ENCODE assay signal across 33 mouse cellular contexts in the genomic region with DNA sequence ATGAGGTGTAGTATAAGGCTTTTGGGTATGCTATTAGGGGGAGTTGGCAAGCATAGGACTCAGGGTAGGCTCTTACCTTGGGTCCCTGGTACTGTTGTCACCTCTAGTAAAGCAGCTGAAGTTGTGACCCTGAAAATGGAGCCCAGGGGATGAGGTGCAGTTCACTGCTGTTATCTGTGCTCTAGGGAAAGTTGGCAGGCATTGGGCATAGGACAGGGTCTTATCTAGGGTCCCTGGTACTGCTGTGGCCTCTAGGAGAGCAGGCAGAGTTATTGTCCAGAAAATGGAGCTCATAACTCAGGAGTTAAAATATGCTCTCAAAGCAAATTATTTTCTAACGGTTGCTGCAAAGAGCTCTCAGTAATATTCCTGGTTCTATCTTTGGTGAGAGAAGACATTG. TPM values are rescaled to one million over a fixed set of nuclear protein-coding genes. Genes with fewer than 3 reads are reported as not detected.
DNase-seq lines count a peak whose midpoint lies in the region; ATAC-seq lines count a peak whose summit lies in the region.
"Had no signal": no experiment of that assay in that cellular context is flagged by ENCODE, and none has a peak within 500 bp of the region (broad histone marks: within the 10 kb centered on the region; RNA-seq: fewer than 3 reads in every experiment).

No protein-coding gene starts in this region.

- no peak overlapping the region for H3K27ac ChIP-seq in liver, embryonic 12.5 days
- no peak overlapping the region for H3K27ac ChIP-seq in liver, embryonic 16.5 days (ENCODE audit: low read length)
- H3K27ac ChIP-seq: embryonic facial prominence, embryonic 12.5 days; embryonic facial prominence, embryonic 15.5 days; forebrain, embryonic 10.5 days; forebrain, embryonic 13.5 days; gastrocnemius, adult 2 months; heart, embryonic 15.5 days; hindbrain, embryonic 10.5 days; hindbrain, embryonic 13.5 days had no signal

- DNase-seq in liver = no peak
- no peak for DNase-seq in kidney, adult 9 months
- DNase-seq in gastrocnemius, postnatal 4 days (ENCODE audit: low spot score in 2 of 2) = no peak
- DNase-seq: adrenal gland, adult 8-10 months; adrenal gland, postnatal 36 days; B cell, adult 2 months; cerebellum, adult 11 months; cerebellum, adult 2 months; cerebellum, adult 9-11 months; cerebellum, postnatal 25 days; gastrocnemius, adult 2 months; gastrocnemius, postnatal 14 days; heart, adult 18-20 months; heart, postnatal 10 days; heart, postnatal 36 days had no signal

- H3K9ac ChIP-seq in liver, embryonic 12.5 days = no peak overlapping the region
- no peak overlapping the region for H3K9ac ChIP-seq in liver, embryonic 16.5 days (ENCODE audit: low read depth, low read length)
- H3K9ac ChIP-seq: embryonic facial prominence, embryonic 12.5 days; embryonic facial prominence, embryonic 15.5 days; forebrain, embryonic 13.5 days; heart, embryonic 12.5 days; heart, embryonic 15.5 days; hindbrain, embryonic 13.5 days had no signal

- peak; percentile 58; the same call in 1 of the 2 replicates for ATAC-seq in liver, embryonic 12.5 days
- ATAC-seq in erythroid progenitor cell, adult 5-6 weeks (replicated peaks; ENCODE audit: low FRiP score, poor library complexity, severe bottlenecking) = peak; percentile 80
- ATAC-seq in liver, embryonic 16.5 days (ENCODE audit: low read depth) = peak; percentile 60; the same call in 1 of the 2 replicates
- ATAC-seq in megakaryocyte, adult 5-6 weeks (ENCODE audit: poor library complexity, severe bottlenecking) = no peak
- ATAC-seq: activated CD4-positive, CD25-positive, alpha-beta regulatory T cell, adult 4 months; forebrain, embryonic 13.5 days; forebrain, embryonic 16.5 days; hindbrain, embryonic 16.5 days had no signal

- no peak overlapping the region for H3K4me2 ChIP-seq in liver, embryonic 12.5 days
- no peak overlapping the region for H3K4me2 ChIP-seq in liver, embryonic 16.5 days (ENCODE audit: low read depth, low read length)
- H3K4me2 ChIP-seq: embryonic facial prominence, embryonic 12.5 days; embryonic facial prominence, embryonic 15.5 days; forebrain, embryonic 13.5 days; heart, embryonic 12.5 days; heart, embryonic 15.5 days; hindbrain, embryonic 13.5 days had no signal

- H3K27me3 ChIP-seq in liver, embryonic 12.5 days (replicated peaks) = no peaks in the 10 kb centered on the region
- H3K27me3 ChIP-seq in liver, embryonic 16.5 days (ENCODE audit: control insufficient read depth, insufficient read depth, low read depth, low read length) = no peaks in the 10 kb centered on the region
- H3K27me3 ChIP-seq: CH12.LX; embryonic facial prominence, embryonic 12.5 days; embryonic facial prominence, embryonic 15.5 days; forebrain, embryonic 13.5 days; heart, embryonic 12.5 days; heart, embryonic 15.5 days; hindbrain, embryonic 13.5 days had no signal

- H3K4me3 ChIP-seq in liver, embryonic 12.5 days = no peak overlapping the region
- H3K4me3 ChIP-seq in liver, embryonic 16.5 days (ENCODE audit: low read depth, low read length) = no peak overlapping the region
- H3K4me3 ChIP-seq: embryonic facial prominence, embryonic 12.5 days; embryonic facial prominence, embryonic 15.5 days; erythroblast, embryonic 14.5 days; forebrain, embryonic 10.5 days; forebrain, embryonic 13.5 days; gastrocnemius, adult 2 months; heart, embryonic 12.5 days; heart, embryonic 15.5 days; hindbrain, embryonic 10.5 days; hindbrain, embryonic 13.5 days had no signal

- WGBS in liver, embryonic 12.5 days (ENCODE audit: insufficient replicate concordance) = 86% methylated on average over 1 of the region's 1 CpGs
- 78% methylated on average over 1 of the region's 1 CpGs for WGBS in liver, embryonic 16.5 days (ENCODE audit: insufficient replicate concordance)

- H3K4me1 ChIP-seq in liver, embryonic 12.5 days = peaks cover 13% of the 10 kb centered on the region
- H3K4me1 ChIP-seq in liver, embryonic 16.5 days (ENCODE audit: control insufficient read depth, low read depth, low read length) = peaks cover 4% of the 10 kb centered on the region
- H3K4me1 ChIP-seq: embryonic facial prominence, embryonic 12.5 days; embryonic facial prominence, embryonic 15.5 days; forebrain, embryonic 10.5 days; forebrain, embryonic 13.5 days; hindbrain, embryonic 10.5 days; hindbrain, embryonic 13.5 days had no signal

- peaks cover 19% of the 10 kb centered on the region for H3K36me3 ChIP-seq in liver, embryonic 12.5 days
- H3K36me3 ChIP-seq in liver, embryonic 16.5 days (ENCODE audit: control insufficient read depth, insufficient read depth) = peaks cover 3% of the 10 kb centered on the region

- H3K9me3 ChIP-seq in liver, embryonic 12.5 days (replicated peaks) = no peaks in the 10 kb centered on the region
- H3K9me3 ChIP-seq in liver, embryonic 16.5 days (replicated peaks; ENCODE audit: control insufficient read depth, low read length) = no peaks in the 10 kb centered on the region
- H3K9me3 ChIP-seq: embryonic facial prominence, embryonic 12.5 days; embryonic facial prominence, embryonic 15.5 days; forebrain, embryonic 10.5 days; forebrain, embryonic 13.5 days; G1E; heart, embryonic 12.5 days; heart, embryonic 15.5 days; hindbrain, embryonic 10.5 days; hindbrain, embryonic 13.5 days had no signal

RNA-seq across cellular contexts. Expression of gene Lancl2, which starts 19.0 kb away (rescaled TPM):
- polyA plus RNA-seq in liver, embryonic 12.5 days (2016; fragmentation: Nextera tagmentation; extraction: Ambion mirVana) = 17.1 and 18.7 TPM in 2 replicates
- 50.1 and 53.7 TPM in 2 replicates for total RNA-seq in erythroid progenitor cell, adult 5-6 weeks (2015; ENCODE audit: low replicate concordance)
- 38.6 and 56.5 TPM in 2 replicates for total RNA-seq in erythroid progenitor cell, adult 5-6 weeks (2017; ENCODE audit: low replicate concordance)
- polyA plus RNA-seq in liver, embryonic 16.5 days (2015; fragmentation: Nextera tagmentation; extraction: Ambion mirVana) = 11.7 and 12.6 TPM in 2 replicates
- 26.0 and 29.7 TPM in 2 replicates for total RNA-seq in megakaryocyte, adult 5-6 weeks (2015)
- total RNA-seq in megakaryocyte, adult 5-6 weeks (2017) = 26.3 and 28.7 TPM in 2 replicates
- total RNA-seq in gastrocnemius, postnatal 4 days (2021) = 10 to 100 TPM; 19.8 to 20.3 TPM

RNA-seq across cellular contexts. Expression of gene Pyurf, which starts 29.5 kb away (rescaled TPM):
- polyA plus RNA-seq in liver, embryonic 12.5 days (2016; fragmentation: Nextera tagmentation; extraction: Ambion mirVana) = 8.7 and 9.1 TPM in 2 replicates
- total RNA-seq in erythroid progenitor cell, adult 5-6 weeks (2015; ENCODE audit: low replicate concordance) = 5.4 and 7.1 TPM in 2 replicates
- 8.4 and 12.8 TPM in 2 replicates for total RNA-seq in erythroid progenitor cell, adult 5-6 weeks (2017; ENCODE audit: low replicate concordance)
- 7.0 and 7.3 TPM in 2 replicates for polyA plus RNA-seq in liver, embryonic 16.5 days (2015; fragmentation: Nextera tagmentation; extraction: Ambion mirVana)
- 3.5 and 3.6 TPM in 2 replicates for total RNA-seq in megakaryocyte, adult 5-6 weeks (2015)
- 7.9 and 9.1 TPM in 2 replicates for total RNA-seq in megakaryocyte, adult 5-6 weeks (2017)
- 10 to 100 TPM in 1 of 2 experiments, 1 to 10 TPM in 1; 9.4 to 10.1 TPM for total RNA-seq in gastrocnemius, postnatal 4 days (2021)
